Mouse (Mus musculus) stomach, embryonic 16.5 days (tissue): Measurements from ENCODE around the gene Gorab. TPM values are rescaled to one million over a fixed set of nuclear protein-coding genes. Genes with fewer than 3 reads are reported as not detected.

ENCODE experiments used
- ATAC-seq: fragments of 200-750 bp; cut with Nextera tagmentation; 2 replicates; pipeline ENCODE4 v1.8.0; 2017; ENCODE audit warnings: moderate number of reproducible peaks, moderate TSS enrichment; ENCODE audit not compliant: insufficient read depth, low FRiP score
- H3K27ac ChIP-seq: fragments of 300-500 bp; sonication (generic); 2 replicates; pipeline ENCODE4 v1.5.1; 2014; ENCODE audit warnings: low read length
- H3K27me3 ChIP-seq: fragments of 300-500 bp; sonication (generic); 2 replicates; pipeline ENCODE4 v1.6.1; 2014; ENCODE audit warnings: low read length, control low read depth, mixed read lengths; ENCODE audit not compliant: control insufficient read depth, insufficient read depth
- H3K36me3 ChIP-seq: fragments of 300-500 bp; sonication (generic); 2 replicates; pipeline ENCODE4 v1.6.1; 2014; ENCODE audit warnings: low read length; ENCODE audit not compliant: control insufficient read depth, insufficient read depth
- H3K4me1 ChIP-seq: fragments of 300-500 bp; sonication (generic); 2 replicates; pipeline ENCODE4 v1.6.1; 2014; ENCODE audit warnings: low read length, control low read depth, mixed read lengths; ENCODE audit not compliant: control insufficient read depth, insufficient read depth
- H3K4me2 ChIP-seq: fragments of 300-500 bp; sonication (generic); 2 replicates; pipeline ENCODE4 v1.6.1; 2014; ENCODE audit warnings: low read depth, low read length, mixed read lengths
- H3K4me3 ChIP-seq: fragments of 300-500 bp; sonication (generic); replicated peaks from 2 replicates; pipeline ENCODE4 v1.5.1; 2014; ENCODE audit warnings: mild to moderate bottlenecking, low read length
- H3K9ac ChIP-seq: fragments of 300-500 bp; sonication (generic); 2 replicates; pipeline ENCODE4 v1.6.1; 2014; ENCODE audit warnings: low read length
- H3K9me3 ChIP-seq: fragments of 300-500 bp; sonication (generic); replicated peaks from 2 replicates; pipeline ENCODE4 v1.6.1; 2016; ENCODE audit warnings: low read length, control low read depth; ENCODE audit not compliant: control insufficient read depth
- WGBS: fragments of 180-500 bp; shearing (Covaris S2); extraction: QIAGEN DNeasy Blood & Tissue Kit; methylation state at CpG from one replicate; pipeline ENCODE4 v1.1.7; 2014; 5-methylcytosine and 5-hydroxymethylcytosine counted together
- polyA plus RNA-seq: library from polyadenylated mRNA; unstranded; fragments of >200 nt; fragmentation: Nextera tagmentation; extraction: Ambion mirVana; gene quantifications from 2 replicates; pipeline ENCODE4 v1.2.1, GENCODE M21; 2015

Gene Gorab
- 18.8 and 19.0 TPM in 2 replicates for polyA plus RNA-seq

DNA sequence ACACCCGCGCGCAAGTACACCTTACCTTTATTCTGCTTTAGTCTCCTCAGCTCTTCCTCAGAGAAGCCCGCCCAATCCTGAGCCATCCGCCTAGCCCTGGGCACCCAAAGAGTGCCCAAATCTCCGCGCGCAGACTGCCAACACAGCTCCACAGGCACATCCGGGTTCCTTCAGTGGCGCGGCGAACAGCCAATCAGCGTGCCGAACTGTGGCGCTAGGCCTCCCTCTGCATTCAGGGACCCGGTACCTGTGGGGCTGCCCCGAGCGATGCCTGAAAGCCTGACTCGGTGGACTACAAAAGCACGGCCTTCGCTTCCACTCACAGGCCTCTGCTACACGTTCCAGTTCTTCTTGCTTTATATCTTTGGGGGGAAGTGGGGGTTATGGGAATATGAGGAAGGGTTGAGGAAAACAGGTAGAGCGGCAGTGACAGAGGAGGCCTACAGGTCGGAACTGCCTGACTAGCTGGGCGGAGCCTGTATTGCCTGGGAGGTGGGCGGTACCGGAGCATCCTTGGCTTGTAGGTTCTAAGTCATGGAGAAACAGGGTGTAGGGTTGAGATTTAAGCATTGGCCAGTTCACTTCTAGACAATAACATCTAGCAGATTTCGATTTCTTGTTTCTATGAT is at the start of gene Gorab:
Gene Gorab, minus strand, starts transcription at position 172 of the 629 bp plus-strand sequence.
- under 1% methylated on average over 28 of the region's 28 CpGs for WGBS
- no peaks in the 10 kb centered on the region for H3K36me3 ChIP-seq
- peak within 1 kb of the TSS; percentile 96 for H3K4me2 ChIP-seq
- peak; percentile 100 for ATAC-seq
- peaks cover 9% of the 10 kb centered on the region for H3K4me1 ChIP-seq
- H3K4me3 ChIP-seq, result peak within 1 kb of the TSS; percentile 89
- H3K9me3 ChIP-seq, result no peaks in the 10 kb centered on the region
- peak within 1 kb of the TSS; percentile 88 for H3K9ac ChIP-seq
- no peaks in the 10 kb centered on the region for H3K27me3 ChIP-seq
- H3K27ac ChIP-seq, result peak within 1 kb of the TSS; percentile 71; the same call in 1 of the 2 replicates

DNA sequence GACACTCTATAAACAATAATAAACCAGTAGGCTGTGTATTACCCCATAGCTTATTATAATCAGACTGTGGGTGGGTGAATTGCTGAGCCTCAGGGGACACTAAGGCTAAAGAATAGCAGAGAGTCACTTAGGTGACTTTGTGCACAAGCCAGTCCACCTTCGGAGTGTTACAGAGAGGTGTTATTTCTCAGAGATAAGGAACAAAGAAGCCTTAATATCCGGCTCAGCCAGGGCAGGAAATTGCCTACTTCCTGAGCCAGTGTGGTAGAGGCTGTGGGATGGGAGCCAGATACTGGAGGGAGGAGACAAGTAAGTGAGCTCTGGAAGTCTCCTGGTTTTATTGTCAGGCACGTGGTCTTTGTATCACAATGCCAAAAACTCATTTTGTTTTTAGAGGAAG is 40.4 kb upstream of the Gorab start:
- Histone ChIP-seq H3K27ac (no peak overlapping the region), H3K4me3 (no peak overlapping the region), H3K9ac (no peak overlapping the region), H3K9me3 (no peaks in the 10 kb centered on the region), H3K4me1 (no peaks in the 10 kb centered on the region), H3K36me3 (no peaks in the 10 kb centered on the region), H3K4me2 (no peak overlapping the region), H3K27me3 (no peaks in the 10 kb centered on the region)
- ATAC-seq, result no peak
- WGBS, result 13% methylated on average over 3 of the region's 3 CpGs

DNA sequence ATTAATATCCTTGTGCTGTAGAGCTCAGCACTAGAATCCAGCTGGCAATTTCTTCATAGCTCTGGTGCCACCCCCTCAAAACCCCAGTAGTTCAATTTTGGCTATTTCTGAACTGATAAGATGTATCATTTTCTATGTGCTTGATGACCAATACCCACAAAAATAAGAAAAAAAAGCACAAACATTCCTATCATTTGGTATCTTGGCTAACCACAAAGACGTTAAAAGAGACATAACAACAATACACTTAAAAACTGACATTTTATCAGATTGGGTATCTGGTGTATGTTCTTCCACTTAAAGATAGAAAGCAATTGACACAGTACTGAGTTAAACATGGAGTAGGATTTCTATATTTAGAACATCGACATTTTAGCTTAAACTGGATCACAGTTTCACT is 35.5 kb upstream of the Gorab start:
- WGBS, result 69% methylated on average over 2 of the region's 2 CpGs
- Histone ChIP-seq H3K27me3 (no peaks in the 10 kb centered on the region), H3K9ac (no peak overlapping the region), H3K4me2 (no peak overlapping the region), H3K4me1 (no peaks in the 10 kb centered on the region), H3K27ac (no peak overlapping the region), H3K36me3 (no peaks in the 10 kb centered on the region), H3K9me3 (no peaks in the 10 kb centered on the region), H3K4me3 (no peak overlapping the region)
- no peak for ATAC-seq

DNA sequence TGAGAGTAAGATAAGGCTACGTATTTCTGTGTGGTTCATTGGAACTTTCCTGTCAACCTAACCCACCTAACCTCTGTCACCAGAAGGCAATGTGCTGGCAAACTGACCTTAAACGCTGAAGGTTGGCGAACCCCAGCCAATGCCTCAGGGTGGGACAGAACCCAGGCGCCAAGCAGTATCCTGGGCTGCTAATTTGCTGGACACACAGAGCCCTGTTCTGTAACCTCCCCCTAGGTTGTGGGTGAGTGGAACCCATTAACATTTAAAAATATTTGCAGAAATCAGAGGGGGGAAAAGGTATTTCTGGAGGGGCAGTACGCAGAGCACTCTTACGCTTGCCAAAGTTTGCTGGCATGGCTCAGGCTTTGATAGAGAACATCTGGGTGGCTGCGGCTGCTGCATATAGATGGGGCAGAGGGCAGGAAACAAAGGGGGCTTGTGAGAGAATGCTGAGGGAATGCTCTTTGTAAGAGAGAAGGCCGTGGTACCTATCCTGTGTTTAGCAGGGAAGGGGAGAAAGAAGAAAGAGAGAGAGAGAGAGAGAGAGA is 20.1 kb upstream of the Gorab start:
- Histone ChIP-seq H3K9ac (no peak overlapping the region), H3K4me1 (no peaks in the 10 kb centered on the region), H3K4me3 (no peak overlapping the region), H3K36me3 (no peaks in the 10 kb centered on the region), H3K4me2 (no peak overlapping the region), H3K27me3 (no peaks in the 10 kb centered on the region), H3K27ac (no peak overlapping the region), H3K9me3 (no peaks in the 10 kb centered on the region)
- WGBS, result 41% methylated on average over 8 of the region's 8 CpGs
- no peak for ATAC-seq

DNA sequence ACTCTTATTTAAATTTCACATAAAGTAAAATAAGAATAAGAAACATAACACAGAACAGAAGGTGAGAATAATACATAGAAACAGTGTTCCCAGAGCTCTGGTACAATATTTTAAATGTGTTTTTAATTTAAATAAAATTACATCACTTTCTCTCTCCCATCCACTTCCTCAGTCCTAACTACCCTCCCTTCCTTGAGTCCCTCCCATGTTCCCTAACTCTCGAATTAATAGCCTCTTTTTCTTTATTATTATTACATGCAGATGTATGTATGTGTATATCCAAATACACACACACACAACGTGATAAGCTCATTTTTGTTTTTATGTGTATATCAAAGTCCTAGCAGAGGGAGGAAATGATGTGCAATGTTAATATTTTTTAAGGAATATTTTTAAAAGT is 13.7 kb upstream of the Gorab start:
- no peak overlapping the region for H3K9ac ChIP-seq
- no peaks in the 10 kb centered on the region for H3K36me3 ChIP-seq
- H3K9me3 ChIP-seq, result no peaks in the 10 kb centered on the region
- no peak overlapping the region for H3K27ac ChIP-seq
- no peak overlapping the region for H3K4me3 ChIP-seq
- no peaks in the 10 kb centered on the region for H3K27me3 ChIP-seq
- WGBS, result 63% methylated on average over 2 of the region's 2 CpGs
- ATAC-seq, result no peak
- no peaks in the 10 kb centered on the region for H3K4me1 ChIP-seq
- H3K4me2 ChIP-seq, result no peak overlapping the region

DNA sequence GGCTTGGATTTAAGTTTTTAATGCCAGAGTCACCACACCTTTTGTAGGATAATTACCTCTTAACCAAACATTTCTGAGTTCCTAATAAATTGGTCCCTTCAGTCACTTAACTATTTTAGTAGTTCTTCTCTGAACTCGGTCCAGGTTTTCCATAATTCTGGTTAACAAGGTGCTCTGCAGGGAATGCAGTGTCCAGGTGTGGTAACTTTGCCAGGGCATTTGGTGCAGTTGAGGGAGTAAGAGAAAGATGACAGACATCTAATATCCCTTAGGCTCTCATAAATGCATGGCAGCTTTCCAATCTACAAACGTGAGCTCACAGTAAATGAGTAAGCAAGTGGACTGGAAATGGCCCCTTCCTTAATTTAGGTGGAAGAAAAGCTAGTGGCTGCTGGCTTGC is 10.7 kb upstream of the Gorab start:
- Histone ChIP-seq H3K9ac (no peak overlapping the region), H3K27ac (no peak overlapping the region), H3K4me2 (no peak overlapping the region), H3K27me3 (no peaks in the 10 kb centered on the region), H3K36me3 (no peaks in the 10 kb centered on the region), H3K9me3 (no peaks in the 10 kb centered on the region), H3K4me3 (no peak overlapping the region), H3K4me1 (no peaks in the 10 kb centered on the region)
- no peak for ATAC-seq
- WGBS, result 65% methylated on average over 2 of the region's 2 CpGs

DNA sequence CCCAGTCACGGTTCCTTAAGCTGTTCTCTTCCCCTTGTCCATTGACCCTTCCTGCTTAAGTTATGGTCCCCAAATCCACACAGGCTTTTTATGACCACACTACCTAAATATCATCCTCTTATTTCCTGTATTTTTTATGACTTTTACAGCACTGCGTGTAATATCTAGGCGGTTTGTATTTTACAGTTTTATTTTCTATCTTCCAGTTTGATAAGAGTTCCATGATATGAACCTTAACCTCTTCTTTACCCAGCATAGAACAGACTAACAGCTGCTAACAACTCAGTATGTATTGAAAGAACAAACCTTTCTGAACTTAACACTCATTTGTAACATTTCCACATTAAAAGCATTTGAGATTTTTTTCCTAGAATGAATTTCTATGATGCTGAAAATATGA is 2.7 kb upstream of the Gorab start:
- no peak overlapping the region for H3K27ac ChIP-seq
- ATAC-seq, result no peak
- H3K4me2 ChIP-seq, result no peak overlapping the region
- H3K36me3 ChIP-seq, result no peaks in the 10 kb centered on the region
- H3K9ac ChIP-seq, result no peak overlapping the region
- 77% methylated on average over 3 of the region's 3 CpGs for WGBS
- H3K9me3 ChIP-seq, result no peaks in the 10 kb centered on the region
- H3K4me1 ChIP-seq, result peaks cover 9% of the 10 kb centered on the region
- no peaks in the 10 kb centered on the region for H3K27me3 ChIP-seq
- H3K4me3 ChIP-seq, result no peak overlapping the region

DNA sequence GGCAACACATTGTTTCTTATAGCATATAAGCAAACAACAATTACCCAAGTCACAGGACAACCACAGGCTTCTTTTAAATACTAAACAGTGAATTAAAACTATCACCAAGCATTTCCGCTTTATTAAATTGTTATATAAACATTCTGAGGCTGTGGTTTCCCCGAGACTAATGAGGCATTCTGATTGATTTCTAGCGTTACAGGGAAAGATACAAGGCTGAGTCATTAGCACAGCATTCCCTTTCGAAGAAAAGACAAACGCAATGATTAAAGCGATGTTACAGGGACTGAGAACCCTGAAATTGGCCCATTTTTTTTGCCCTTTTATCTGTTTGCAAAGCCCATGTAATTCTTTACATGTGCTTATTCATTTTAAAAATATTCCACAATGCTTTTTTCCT is 12.1 kb downstream of the Gorab start:
- no peak for ATAC-seq
- 70% methylated on average over 6 of the region's 6 CpGs for WGBS
- H3K36me3 ChIP-seq, result peaks cover 14% of the 10 kb centered on the region; the same call in 1 of the 2 replicates

DNA sequence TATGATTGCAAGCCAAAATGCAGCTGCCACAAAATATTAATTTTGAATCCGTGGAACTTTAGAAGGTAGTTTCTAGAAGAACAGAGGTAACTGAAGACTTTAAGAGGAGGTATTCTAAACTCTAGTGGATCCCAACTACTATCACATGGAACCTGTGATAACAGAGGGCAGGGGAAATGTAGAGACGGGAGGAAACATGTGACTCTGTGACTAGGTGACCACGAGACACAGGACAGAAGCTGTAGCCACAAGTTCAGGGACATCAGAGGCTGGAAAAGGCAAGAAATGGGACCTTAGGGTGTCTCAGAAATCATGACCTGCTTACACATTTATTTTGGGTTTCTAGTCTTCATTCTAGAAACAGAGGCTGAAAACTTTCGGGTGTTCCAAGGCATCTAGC is 13.4 kb downstream of the Gorab start:
- no peaks in the 10 kb centered on the region for H3K4me1 ChIP-seq
- no peak overlapping the region for H3K9ac ChIP-seq
- peaks cover 14% of the 10 kb centered on the region; the same call in 1 of the 2 replicates for H3K36me3 ChIP-seq
- no peak overlapping the region for H3K4me2 ChIP-seq
- H3K27ac ChIP-seq, result no peak overlapping the region
- no peaks in the 10 kb centered on the region for H3K27me3 ChIP-seq
- H3K4me3 ChIP-seq, result no peak overlapping the region
- ATAC-seq, result no peak
- no peaks in the 10 kb centered on the region for H3K9me3 ChIP-seq
- 80% methylated on average over 4 of the region's 4 CpGs for whole genome bisulfite sequencing

More for the DNA sequence above, 12.1 kb downstream of the Gorab start:
- H3K4me1 ChIP-seq, result no peaks in the 10 kb centered on the region
- no peak overlapping the region for H3K4me2 ChIP-seq
- no peaks in the 10 kb centered on the region for H3K9me3 ChIP-seq
- no peak overlapping the region for H3K9ac ChIP-seq
- H3K27me3 ChIP-seq, result no peaks in the 10 kb centered on the region
- no peak overlapping the region for H3K4me3 ChIP-seq
- H3K27ac ChIP-seq, result no peak overlapping the region
